Mouse (Mus musculus): ENCODE results near the gene Tnfrsf12a. TPM values are rescaled to one million over a fixed set of nuclear protein-coding genes. Genes with fewer than 3 reads are reported as not detected.

Tnfrsf12a gene
- polyA plus RNA-seq, 1 experiment: not detected

DNA sequence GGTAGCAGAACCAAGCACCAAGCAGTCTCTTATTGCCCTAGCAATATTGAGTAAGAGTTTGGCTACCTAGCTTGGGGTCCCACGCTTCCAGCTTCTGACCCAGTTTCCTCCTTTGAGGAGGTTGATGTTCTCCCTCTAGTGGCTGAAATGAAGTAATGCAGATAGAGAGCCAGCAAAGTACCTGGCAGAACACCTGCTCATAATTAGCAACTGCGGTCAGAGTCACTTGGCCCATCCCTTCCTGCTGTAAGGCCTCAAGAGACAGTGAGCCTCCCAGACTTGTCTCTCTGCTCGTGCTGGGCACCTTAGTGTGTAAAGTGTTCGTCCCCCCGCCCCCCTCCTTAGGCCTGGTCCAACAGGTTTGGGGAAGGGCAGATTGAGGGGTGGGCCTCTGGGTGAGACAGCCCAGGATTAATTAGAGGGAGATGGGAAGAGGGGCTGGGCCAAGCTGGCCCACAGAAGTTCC, 12.7 kb downstream of the Tnfrsf12a start:
- Histone ChIP-seq H3K4me3 (ENCODE audit: insufficient read depth, low read depth, low read length) (no peak overlapping the region), H3K4me1 (ENCODE audit: control insufficient read depth, insufficient read depth, low read length) (peaks cover 3% of the 10 kb centered on the region; the same call in 1 of the 2 replicates), H3K27ac (ENCODE audit: insufficient read depth, low read depth, low read length) (no peak overlapping the region)
- 20% methylated on average over 5 of the region's 5 CpGs for WGBS
- TF ChIP-seq POLR2A (IDR thresholded peaks at IDR 0.05; ENCODE audit: insufficient read depth, low read depth, low read length) (no peak), CTCF (IDR thresholded peaks at IDR 0.05; ENCODE audit: insufficient read depth, low read depth, low read length) (peak; percentile 56; the same call in 1 of the 2 replicates)

- 1% methylated on average over 9 of the region's 9 CpGs for WGBS
- Histone ChIP-seq H3K4me3 (ENCODE audit: insufficient read depth, low read depth, low read length) (no peak overlapping the region), H3K27ac (ENCODE audit: insufficient read depth, low read depth, low read length) (no peak overlapping the region), H3K4me1 (ENCODE audit: control insufficient read depth, insufficient read depth, low read length) (peaks cover 3% of the 10 kb centered on the region; the same call in 1 of the 2 replicates)
- TF ChIP-seq CTCF (IDR thresholded peaks at IDR 0.05; ENCODE audit: insufficient read depth, low read depth, low read length) (no peak), POLR2A (IDR thresholded peaks at IDR 0.05; ENCODE audit: insufficient read depth, low read depth, low read length) (no peak)
These were observed 15.7 kb downstream of the Tnfrsf12a start for GRCm38 (mm10) chr17:23661526-23661925.

DNA sequence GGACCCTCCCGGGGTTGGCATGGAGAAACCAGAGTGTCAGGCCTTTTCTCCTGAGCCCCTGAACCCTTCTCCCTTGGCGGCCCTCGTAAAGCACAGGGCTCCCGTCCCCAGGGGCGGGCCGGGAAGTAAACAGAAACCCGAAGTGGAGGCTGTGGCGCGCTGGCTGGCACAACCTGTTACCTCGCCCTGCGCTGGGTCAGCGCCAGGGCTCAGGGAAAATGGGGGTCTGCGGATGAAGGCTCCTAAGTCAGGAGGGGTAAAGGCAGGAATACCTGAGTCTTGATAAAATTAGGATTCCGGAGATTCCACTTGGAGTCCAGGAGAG, 16.4 kb downstream of the Tnfrsf12a start:
- WGBS: 4% methylated on average over 14 of the region's 14 CpGs
- H3K27ac ChIP-seq (ENCODE audit: insufficient read depth, low read depth, low read length): no peak overlapping the region
- peaks cover 3% of the 10 kb centered on the region; the same call in 1 of the 2 replicates for H3K4me1 ChIP-seq (ENCODE audit: control insufficient read depth, insufficient read depth, low read length)
- no peak for TF ChIP-seq CTCF (IDR thresholded peaks at IDR 0.05; ENCODE audit: insufficient read depth, low read depth, low read length)
- no peak for TF ChIP-seq POLR2A (IDR thresholded peaks at IDR 0.05; ENCODE audit: insufficient read depth, low read depth, low read length)
- no peak overlapping the region for H3K4me3 ChIP-seq (ENCODE audit: insufficient read depth, low read depth, low read length)

DNA sequence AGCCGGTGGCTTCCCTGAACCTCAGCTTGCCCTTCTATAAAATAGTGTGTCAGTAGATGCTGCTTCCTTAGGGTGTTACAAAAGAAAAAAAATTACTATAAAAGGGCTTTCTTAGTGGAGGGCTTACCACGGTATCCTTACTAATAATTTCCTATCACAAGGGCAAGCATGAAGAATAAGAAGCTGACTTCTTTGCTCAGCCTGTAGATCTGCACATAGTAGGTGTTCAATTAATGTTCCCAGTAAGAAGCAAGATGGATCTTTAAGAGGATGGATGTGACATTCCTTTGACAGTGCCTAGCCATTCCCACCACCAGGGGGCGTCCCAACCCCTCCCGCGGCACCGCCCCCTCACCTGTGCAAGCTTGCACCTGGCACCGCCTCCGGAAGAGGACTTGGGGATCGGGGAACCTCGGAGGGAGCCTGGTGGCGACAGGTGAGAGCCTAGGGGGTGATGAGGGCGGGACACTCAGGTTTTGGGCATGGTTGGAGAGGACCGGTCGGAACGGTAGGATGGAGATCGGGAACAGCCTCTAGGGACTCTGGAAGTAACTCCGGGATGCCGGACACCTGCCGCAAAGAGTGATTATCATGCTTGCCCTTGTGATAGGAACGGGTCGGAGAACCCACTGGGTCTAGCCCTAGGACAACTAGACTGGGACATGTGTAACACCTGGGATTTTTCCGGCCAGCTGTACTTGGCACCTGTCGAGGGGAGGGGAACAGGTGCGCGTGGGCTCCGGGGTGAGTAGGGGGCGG, 17.0 kb downstream of the Tnfrsf12a start, which contains the start of gene Bicdl2:
TSS of gene Bicdl2 (plus strand) at position 390 of the 759 bp plus-strand sequence.
- H3K27ac ChIP-seq (ENCODE audit: insufficient read depth, low read depth, low read length): no peak within 1 kb of the TSS
- peaks cover 3% of the 10 kb centered on the region; the same call in 1 of the 2 replicates for H3K4me1 ChIP-seq (ENCODE audit: control insufficient read depth, insufficient read depth, low read length)
- WGBS: 6% methylated on average over 27 of the region's 27 CpGs
- no peak within 1 kb of the TSS for H3K4me3 ChIP-seq (ENCODE audit: insufficient read depth, low read depth, low read length)
- peak; percentile 50; the same call in 1 of the 2 replicates for TF ChIP-seq CTCF (IDR thresholded peaks at IDR 0.05; ENCODE audit: insufficient read depth, low read depth, low read length)
- TF ChIP-seq POLR2A (IDR thresholded peaks at IDR 0.05; ENCODE audit: insufficient read depth, low read depth, low read length): no peak

DNA sequence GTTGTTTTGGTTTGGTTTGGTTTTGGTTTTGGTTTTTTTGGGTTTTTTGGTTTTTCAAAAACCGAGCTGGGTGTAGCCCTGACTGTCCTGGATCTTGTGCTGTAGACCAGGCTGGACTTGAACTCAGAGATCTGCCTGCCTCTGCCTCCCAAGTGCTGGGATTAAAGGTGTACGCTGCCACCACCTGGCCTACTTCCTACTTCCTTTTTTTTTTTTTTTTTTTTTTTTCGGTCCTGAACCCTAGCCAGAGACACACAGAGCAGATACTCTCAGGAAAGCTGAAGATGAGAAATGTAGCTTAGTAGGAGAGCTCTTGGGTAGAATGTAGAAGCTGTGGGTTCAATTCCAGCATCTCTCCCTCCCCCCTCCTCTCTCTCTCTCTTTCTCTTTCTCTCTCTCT, 18.8 kb downstream of the Tnfrsf12a start:
- Histone ChIP-seq H3K27ac (ENCODE audit: insufficient read depth, low read depth, low read length) (no peak overlapping the region), H3K4me3 (ENCODE audit: insufficient read depth, low read depth, low read length) (no peak overlapping the region), H3K4me1 (ENCODE audit: control insufficient read depth, insufficient read depth, low read length) (peaks cover 3% of the 10 kb centered on the region; the same call in 1 of the 2 replicates)
- no peak for TF ChIP-seq CTCF (IDR thresholded peaks at IDR 0.05; ENCODE audit: insufficient read depth, low read depth, low read length)
- TF ChIP-seq POLR2A (IDR thresholded peaks at IDR 0.05; ENCODE audit: insufficient read depth, low read depth, low read length): no peak
- WGBS: 75% methylated on average over 3 of the region's 3 CpGs

DNA sequence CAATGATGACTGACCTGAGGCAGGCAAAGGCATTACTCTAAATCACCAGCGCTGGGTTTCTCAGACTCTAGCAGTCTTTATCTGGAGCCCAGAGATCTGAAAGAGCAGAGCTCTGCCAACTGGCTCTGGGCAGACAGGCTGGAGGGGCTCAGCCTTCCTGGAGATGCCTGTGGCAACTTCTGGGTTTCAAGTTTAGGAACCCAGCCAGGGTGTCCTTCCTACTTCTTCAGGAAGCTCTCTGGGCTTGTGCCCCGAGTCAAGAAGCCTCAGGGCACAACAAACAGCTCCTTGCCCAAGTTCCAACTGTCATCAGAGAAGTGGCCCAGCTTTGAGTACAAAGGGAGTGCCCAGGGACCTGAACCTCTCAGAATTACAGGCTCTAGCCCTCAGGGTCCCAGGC, 22.9 kb downstream of the Tnfrsf12a start:
- TF ChIP-seq CTCF (IDR thresholded peaks at IDR 0.05; ENCODE audit: insufficient read depth, low read depth, low read length) (no peak), POLR2A (IDR thresholded peaks at IDR 0.05; ENCODE audit: insufficient read depth, low read depth, low read length) (no peak)
- H3K27ac ChIP-seq (ENCODE audit: insufficient read depth, low read depth, low read length): no peak overlapping the region
- H3K4me3 ChIP-seq (ENCODE audit: insufficient read depth, low read depth, low read length): no peak overlapping the region
- H3K4me1 ChIP-seq (ENCODE audit: control insufficient read depth, insufficient read depth, low read length): no peaks in the 10 kb centered on the region
- 51% methylated on average over 2 of the region's 2 CpGs for WGBS

GRCm38 (mm10) chr17:23654001-23654400, 23.3 kb downstream of the Tnfrsf12a start:
- H3K4me1 ChIP-seq (ENCODE audit: control insufficient read depth, insufficient read depth, low read length): no peaks in the 10 kb centered on the region
- H3K4me3 ChIP-seq (ENCODE audit: insufficient read depth, low read depth, low read length): no peak overlapping the region
- TF ChIP-seq POLR2A (IDR thresholded peaks at IDR 0.05; ENCODE audit: insufficient read depth, low read depth, low read length) (no peak), CTCF (IDR thresholded peaks at IDR 0.05; ENCODE audit: insufficient read depth, low read depth, low read length) (no peak)
- WGBS: 68% methylated on average over 6 of the region's 6 CpGs
- no peak overlapping the region for H3K27ac ChIP-seq (ENCODE audit: insufficient read depth, low read depth, low read length)

DNA sequence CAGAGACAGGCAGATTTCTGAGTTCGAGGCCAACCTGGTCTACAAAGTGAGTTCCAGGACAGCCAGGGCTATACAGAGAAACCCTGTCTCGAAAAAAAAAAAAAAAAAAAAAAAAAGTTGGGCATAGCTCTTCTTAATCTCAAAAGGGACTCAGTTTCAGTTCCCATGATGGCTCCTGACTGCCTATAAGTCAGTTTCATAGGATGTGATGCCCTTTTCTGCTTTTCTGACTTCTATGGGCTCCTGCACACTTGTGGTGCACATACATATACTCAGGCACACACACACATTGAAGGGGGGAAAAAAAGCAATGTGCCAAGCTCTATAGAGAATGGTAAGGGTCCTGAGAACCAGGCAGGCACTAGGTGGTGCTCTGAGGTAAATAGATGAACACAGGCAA, 23.9 kb downstream of the Tnfrsf12a start:
- no peaks in the 10 kb centered on the region for H3K4me1 ChIP-seq (ENCODE audit: control insufficient read depth, insufficient read depth, low read length)
- no peak overlapping the region for H3K27ac ChIP-seq (ENCODE audit: insufficient read depth, low read depth, low read length)
- WGBS: 87% methylated on average over 2 of the region's 2 CpGs
- no peak overlapping the region for H3K4me3 ChIP-seq (ENCODE audit: insufficient read depth, low read depth, low read length)
- no peak for TF ChIP-seq POLR2A (IDR thresholded peaks at IDR 0.05; ENCODE audit: insufficient read depth, low read depth, low read length)
- no peak for TF ChIP-seq CTCF (IDR thresholded peaks at IDR 0.05; ENCODE audit: insufficient read depth, low read depth, low read length)

DNA sequence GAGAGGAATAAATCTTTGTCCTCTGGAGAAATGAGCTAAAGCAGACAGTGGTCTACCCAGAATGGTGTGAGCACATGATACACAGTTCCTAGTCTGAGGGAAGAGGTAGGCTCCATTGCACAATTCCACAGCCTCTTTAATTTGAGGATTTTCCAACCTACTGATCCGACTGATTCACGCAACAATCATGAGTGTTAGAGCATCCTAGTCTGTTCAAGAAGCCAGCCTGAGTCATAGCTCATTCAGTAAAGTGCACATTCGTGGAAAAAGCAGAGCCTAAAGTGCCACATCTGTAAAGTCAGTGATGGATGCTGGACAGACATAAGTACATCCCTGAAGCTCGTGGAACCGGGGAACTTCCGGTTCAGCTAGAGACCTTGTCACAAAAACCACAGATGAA, 25.9 kb downstream of the Tnfrsf12a start:
- no peak overlapping the region for H3K27ac ChIP-seq (ENCODE audit: insufficient read depth, low read depth, low read length)
- H3K4me3 ChIP-seq (ENCODE audit: insufficient read depth, low read depth, low read length): no peak overlapping the region
- H3K4me1 ChIP-seq (ENCODE audit: control insufficient read depth, insufficient read depth, low read length): no peaks in the 10 kb centered on the region
- TF ChIP-seq CTCF (IDR thresholded peaks at IDR 0.05; ENCODE audit: insufficient read depth, low read depth, low read length) (no peak), POLR2A (IDR thresholded peaks at IDR 0.05; ENCODE audit: insufficient read depth, low read depth, low read length) (no peak)
- WGBS: 60% methylated on average over 6 of the region's 6 CpGs

All from olfactory bulb, adult 2 months (tissue).